Mouse (Mus musculus) lung, postnatal 4 days (tissue): ENCODE measurements around the gene Ankrd13c.

Source experiments
- DNase-seq, 2 experiments: peaks; one replicate each; pipeline ENCODE4 v3.0.0; 2021

Gene Ankrd13c

GRCm38 (mm10) chr3:157955466-157955865 lies 8.4 kb downstream of the Ankrd13c start:
- DNase-seq: no peak

GRCm38 (mm10) chr3:157956201-157956600 lies 9.2 kb downstream of the Ankrd13c start:
- DNase-seq: no peak

GRCm38 (mm10) chr3:157957320-157957719 lies 10.3 kb downstream of the Ankrd13c start:
- DNase-seq: no peak

- no peak for DNase-seq
These were observed 24.1 kb downstream of the Ankrd13c start for GRCm38 (mm10) chr3:157971151-157971550.

GRCm38 (mm10) chr3:157973236-157973635 lies 26.2 kb downstream of the Ankrd13c start:
- no peak for DNase-seq

GRCm38 (mm10) chr3:157979619-157980018 lies 32.6 kb downstream of the Ankrd13c start:
- DNase-seq: no peak

GRCm38 (mm10) chr3:157993322-157993721 lies 46.3 kb downstream of the Ankrd13c start:
- DNase-seq: no peak

GRCm38 (mm10) chr3:157995726-157996125 lies 48.7 kb downstream of the Ankrd13c start:
- no peak for DNase-seq

GRCm38 (mm10) chr3:157998742-157999369 lies 51.8 kb downstream of the Ankrd13c start:
- no peak for DNase-seq

GRCm38 (mm10) chr3:158008647-158009046 lies 61.6 kb downstream of the Ankrd13c start:
- no peak for DNase-seq

- no peak for DNase-seq
These were observed 62.8 kb downstream of the Ankrd13c start for GRCm38 (mm10) chr3:158009762-158010320.

GRCm38 (mm10) chr3:158031371-158031925 lies 84.4 kb downstream of the Ankrd13c start:
- DNase-seq: peak; percentile 93

- DNase-seq: no peak
These were observed 85.1 kb downstream of the Ankrd13c start for GRCm38 (mm10) chr3:158032106-158032505.

- DNase-seq: no peak
These were observed 88.8 kb downstream of the Ankrd13c start for GRCm38 (mm10) chr3:158035866-158036265.

GRCm38 (mm10) chr3:158036329-158036988 lies 89.4 kb downstream of the Ankrd13c start, which contains the start of the genes Srsf11 and Lrrc40:
TSS of gene Srsf11 (minus strand) at chr3:158036639.
TSS of gene Lrrc40 (plus strand) at chr3:158036662.
- DNase-seq: peak; percentile 95 to 96

- DNase-seq: no peak
These were observed 91.1 kb downstream of the Ankrd13c start for GRCm38 (mm10) chr3:158038106-158038505.

GRCm38 (mm10) chr3:158040755-158041154 lies 93.7 kb downstream of the Ankrd13c start:
- DNase-seq: no peak

GRCm38 (mm10) chr3:158049508-158049907 lies 102.5 kb downstream of the Ankrd13c start:
- no peak for DNase-seq
